Mouse (Mus musculus): ENCODE data around the gene Gm21488. TPM values are rescaled to one million over a fixed set of nuclear protein-coding genes. Genes with fewer than 3 reads are reported as not detected.

Gene Gm21488
- polyA plus RNA-seq (2012; rRNA removed) = not detected in 2 replicates

GRCm38 (mm10) chrY:27521820-27522219 is at the start of gene Gm21488:
Gm21488 (minus strand) TSS chrY:27521920.

